Mouse (Mus musculus) left cerebral cortex, adult 2 months (tissue): Measurements from ENCODE around the gene Kif24. TPM values are rescaled to one million over a fixed set of nuclear protein-coding genes. Genes with fewer than 3 reads are reported as not detected.

Source experiments
- DNase-seq, 2 experiments: peaks; one replicate each; pipeline ENCODE4 v3.0.0; 2021 to 2022; ENCODE audit warnings: low spot score in 2 of 2, mixed read lengths in 1 of 2; ENCODE audit errors: extremely low spot score in 1 of 2
- H3K27ac ChIP-seq: fragments of 200-600 bp; 2 replicates; pipeline ENCODE4 v1.8.1; 2022
- H3K4me3 ChIP-seq: fragments of 200-600 bp; 2 replicates; pipeline ENCODE4 v1.8.1; 2022
- CTCF ChIP-seq: fragments of 200-600 bp; IDR thresholded peaks from 2 replicates; pipeline ENCODE4 v1.8.1; 2022; ENCODE audit warnings: antibody characterized with exemption, mild to moderate bottlenecking, moderate library complexity
- intact Hi-C: fragments of 180-260 bp; cut with DNase I; formaldehyde crosslinking; loops from one replicate; pipeline ENCODE4 v1.15.1; 2025
- long read RNA-seq, 2 experiments: library from polyadenylated mRNA; stranded (forward); transcript quantifications; one replicate each; pipeline ENCODE4 v2.0.0; 2021; ENCODE audit warnings: borderline mapping rate in 2 of 2
- total RNA-seq, 2 experiments: library from RNA; stranded (reverse); gene quantifications; 2 replicates each; pipeline ENCODE4 v1.2.3; 2021

Kif24 gene
- total RNA-seq: 1 to 10 TPM; 1.4 to 1.9 TPM
- long read RNA-seq, experiment 1: 0 reads
- long read RNA-seq, experiment 2: 0 reads

DNA sequence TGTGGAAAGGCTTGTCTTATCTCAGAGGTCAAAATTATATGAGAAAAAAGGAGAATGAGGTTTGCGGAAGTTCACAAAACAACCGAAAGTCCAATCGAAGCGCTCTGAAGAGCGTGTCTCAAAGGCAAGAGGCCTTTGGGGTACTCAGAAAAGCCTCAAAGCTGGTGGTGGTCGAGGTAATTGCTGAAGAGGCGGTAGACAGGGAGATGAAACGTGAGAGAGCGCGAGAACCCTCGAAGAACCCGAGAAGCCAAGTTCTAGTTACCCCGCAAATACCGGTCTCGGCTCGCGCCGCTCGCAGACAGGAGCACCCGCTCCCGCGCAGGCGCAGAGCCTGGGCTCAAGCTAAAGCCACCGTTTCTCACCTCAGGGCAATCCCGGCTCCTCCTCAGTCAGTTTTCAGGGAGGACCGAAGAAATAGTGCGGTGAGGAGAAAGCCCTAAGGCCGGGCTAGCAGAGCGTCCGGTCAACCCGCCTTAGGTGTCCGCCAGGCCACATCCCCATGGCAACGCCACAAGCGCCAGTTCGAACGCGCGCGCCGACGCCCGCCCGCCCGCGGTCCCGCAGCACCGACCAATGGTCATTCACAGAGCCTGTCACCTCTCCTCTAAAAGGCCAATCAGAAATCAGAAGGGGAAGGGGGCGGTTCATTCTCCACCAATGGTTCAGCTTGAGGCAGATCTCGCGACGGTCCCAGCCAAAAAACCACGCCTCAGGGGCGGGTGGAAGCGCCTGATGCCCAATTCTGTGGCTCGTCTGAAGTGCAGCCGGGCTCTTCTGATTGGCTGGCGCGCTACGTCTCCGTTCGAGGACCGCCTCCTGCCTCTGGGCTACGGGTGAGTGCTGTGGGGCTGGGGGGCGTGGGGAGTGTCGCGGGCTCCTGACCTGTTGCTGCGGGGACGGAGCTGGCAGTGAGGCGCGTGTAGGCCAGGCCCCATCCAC lies at the start of gene Kif24, which contains the start of gene Nudt2:
Gene Kif24, minus strand, starts transcription at position 543 of the 942 bp plus-strand sequence.
Gene Nudt2, plus strand, starts transcription at position 807 of the 942 bp plus-strand sequence.
- intact Hi-C loops: no loop called here
- Histone ChIP-seq H3K4me3 (peak within 1 kb of the TSS; percentile 64), H3K27ac (peak within 1 kb of the TSS; percentile 76)
- TF ChIP-seq CTCF: no peak; the same call in 1 of the 2 replicates
- DNase-seq: peak; percentile 96 to 97

DNA sequence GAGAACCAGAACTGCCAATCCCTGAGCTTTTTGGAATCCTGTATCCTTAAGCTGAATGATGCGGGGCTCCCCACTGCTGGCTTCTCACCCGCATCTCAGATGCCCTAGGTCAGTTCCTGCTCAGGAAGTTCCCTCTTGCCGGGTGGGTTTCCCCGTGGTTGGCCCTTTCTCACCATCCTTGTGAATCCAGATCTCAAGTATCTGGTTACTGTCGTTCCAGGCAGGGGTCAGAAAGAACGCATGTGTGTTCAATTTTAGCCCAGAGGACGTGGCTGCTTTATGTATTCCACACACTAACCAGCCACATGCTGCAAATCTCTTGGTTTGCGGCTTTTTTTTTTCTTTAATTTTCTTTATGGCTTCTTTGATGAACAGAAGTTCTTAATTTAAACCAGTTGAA lies 49.0 kb upstream of the Kif24 start:
- TF ChIP-seq CTCF: no peak
- DNase-seq: no peak
- no peak overlapping the region for H3K27ac ChIP-seq
- H3K4me3 ChIP-seq: no peak overlapping the region
- intact Hi-C loops: no loop called here

DNA sequence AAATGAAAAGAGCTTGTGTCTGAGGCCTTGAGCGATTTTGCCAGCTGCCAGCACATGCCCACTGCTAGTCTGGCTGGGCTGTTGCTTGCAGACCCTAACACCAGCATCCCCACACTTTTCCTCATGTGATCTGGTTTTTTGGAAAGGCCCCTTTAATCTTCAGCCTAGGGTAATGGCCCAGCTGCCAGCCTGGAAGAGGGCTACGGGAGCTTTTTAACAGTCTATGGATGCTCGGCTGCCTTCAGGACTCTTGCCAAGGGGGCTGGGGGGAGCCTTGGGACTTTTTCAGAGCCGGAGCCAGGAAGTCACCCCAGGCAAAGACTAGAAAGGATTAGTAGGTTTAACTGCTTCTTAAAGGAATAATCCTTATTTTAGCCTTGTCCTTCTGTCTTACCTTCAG lies 48.6 kb upstream of the Kif24 start:
- Histone ChIP-seq H3K27ac (no peak overlapping the region), H3K4me3 (no peak overlapping the region)
- no peak for DNase-seq
- intact Hi-C loops: no loop called here
- no peak for TF ChIP-seq CTCF

DNA sequence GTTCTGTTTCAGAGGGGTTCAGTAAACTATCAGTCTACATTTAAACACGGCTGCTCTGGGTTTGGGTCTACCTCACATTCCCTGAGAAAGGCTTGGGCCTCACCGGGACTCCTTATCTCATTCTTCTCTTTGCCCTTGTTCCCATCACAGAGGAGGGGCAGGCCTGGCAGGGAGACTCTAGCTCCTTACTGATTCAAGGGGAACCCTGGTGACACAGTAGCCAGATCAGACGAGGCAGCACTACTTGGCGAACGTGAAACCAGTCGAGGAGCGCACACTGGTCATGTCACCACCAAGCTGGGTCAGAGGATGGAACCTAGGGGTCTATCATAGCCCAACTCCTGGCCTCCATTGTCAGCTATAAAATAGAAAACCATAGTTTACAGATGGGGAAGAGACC lies 43.3 kb upstream of the Kif24 start:
- no peak for DNase-seq
- Histone ChIP-seq H3K4me3 (no peak overlapping the region), H3K27ac (no peak overlapping the region)
- TF ChIP-seq CTCF: no peak
- intact Hi-C loops: no loop called here

DNA sequence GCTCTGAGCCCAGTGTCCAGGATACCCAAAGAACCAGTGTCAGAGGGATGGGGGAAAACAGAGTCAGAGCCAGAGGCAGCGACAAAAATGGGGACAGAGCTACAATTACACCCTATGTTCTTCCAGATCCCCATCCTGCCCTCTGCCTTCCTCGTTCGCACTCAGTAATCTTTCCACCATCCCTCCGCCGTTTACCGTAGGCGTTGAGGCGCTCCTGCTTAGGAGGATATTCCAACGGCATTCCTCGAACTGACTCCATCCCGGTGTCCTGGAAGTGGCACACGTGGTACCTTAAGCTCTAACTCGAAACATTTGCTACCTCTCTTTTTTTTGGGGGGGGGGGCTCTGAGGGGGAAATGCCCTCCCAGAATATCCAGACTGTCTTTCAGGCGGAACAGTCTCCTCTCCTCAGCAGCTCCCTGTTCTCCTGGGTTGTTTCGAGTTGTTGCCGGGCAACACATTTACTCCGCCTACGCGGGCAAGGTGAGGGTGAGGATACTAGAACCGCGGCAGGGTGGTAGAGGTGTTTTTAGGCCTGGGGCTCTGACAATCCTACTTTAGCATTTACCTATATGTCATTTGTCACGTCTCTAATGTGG lies 42.7 kb upstream of the Kif24 start:
- TF ChIP-seq CTCF: no peak
- intact Hi-C loops: no loop called here
- Histone ChIP-seq H3K27ac (peak overlapping the region; percentile 65), H3K4me3 (peak overlapping the region; percentile 52)
- DNase-seq: no peak

DNA sequence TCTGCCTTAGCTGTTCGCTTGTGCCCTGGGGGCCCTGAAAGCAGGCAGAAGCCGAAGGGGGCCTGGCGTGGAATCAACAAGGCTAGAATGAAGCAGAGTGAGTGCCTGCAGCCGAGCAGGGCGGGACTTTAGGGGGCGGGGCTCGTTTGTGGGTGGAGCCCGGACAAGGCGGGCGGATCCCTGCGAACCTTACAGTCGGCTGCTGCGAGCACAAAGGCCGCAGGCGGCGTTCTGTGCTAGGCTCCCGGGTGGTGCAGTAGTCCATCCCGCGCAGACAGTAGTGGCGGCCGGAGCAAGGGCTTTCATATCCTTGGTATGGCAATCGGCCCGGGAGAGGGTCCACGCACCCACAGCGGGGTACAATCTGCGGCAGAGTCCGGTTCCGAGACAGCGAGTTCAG lies 42.2 kb upstream of the Kif24 start:
- intact Hi-C loops: loop anchor here (1.0 kb wide), 1 partner anchor 39 kb away; no protein-coding TSS in a partner anchor

DNA sequence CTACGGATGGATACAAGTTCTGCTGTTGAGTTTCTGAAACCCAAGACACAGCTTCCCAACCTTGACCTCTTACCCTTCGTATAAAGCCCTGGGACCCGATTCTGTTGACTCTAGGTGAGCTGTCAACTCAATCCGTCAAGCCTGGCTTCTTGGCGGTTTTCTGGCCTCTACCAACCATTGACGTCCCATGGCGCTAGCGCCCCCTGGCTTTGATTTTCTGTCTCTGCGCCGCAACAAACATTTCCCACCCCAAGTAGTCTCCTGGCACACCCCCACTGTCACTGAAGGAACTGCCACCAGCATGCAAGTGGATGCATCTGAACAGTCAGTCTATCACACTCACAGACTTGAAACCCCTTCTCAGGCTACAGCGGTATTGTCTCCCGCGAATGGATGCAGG lies 41.5 kb upstream of the Kif24 start:
- Histone ChIP-seq H3K27ac (peak overlapping the region; percentile 65; the same call in 1 of the 2 replicates), H3K4me3 (peak overlapping the region; percentile 52; the same call in 1 of the 2 replicates)
- intact Hi-C loops: loop anchor here (1.0 kb wide), 1 partner anchor 38 kb away; no protein-coding TSS in a partner anchor
- TF ChIP-seq CTCF: peak; percentile 63
- peak in 1 of 2 experiments; percentile 55 for DNase-seq

More for the DNA sequence above, 42.2 kb upstream of the Kif24 start:
- DNase-seq: peak; percentile 82 to 86
- peak overlapping the region; percentile 52 for H3K4me3 ChIP-seq
- peak overlapping the region; percentile 65 for H3K27ac ChIP-seq
- TF ChIP-seq CTCF: peak; percentile 14

DNA sequence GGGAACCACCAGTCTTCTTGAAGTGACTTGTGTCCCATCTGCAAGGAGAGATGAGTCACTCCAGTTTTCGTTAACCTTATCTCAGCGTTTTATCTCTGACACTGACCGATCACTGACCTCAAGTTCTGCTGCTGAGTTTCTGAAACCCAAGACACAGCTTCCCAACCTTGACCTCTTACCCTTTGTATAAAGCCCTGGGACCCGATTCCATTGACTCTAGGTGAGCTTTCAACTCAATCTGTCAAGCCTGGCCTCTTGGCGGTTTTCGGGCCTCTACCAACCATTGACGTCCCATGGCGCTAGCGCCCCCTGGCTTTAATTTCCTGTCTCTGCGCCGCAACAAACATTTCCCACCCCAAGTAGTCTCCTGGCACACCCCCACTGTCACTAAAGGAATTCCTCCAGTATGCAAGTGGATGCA lies 40.5 kb upstream of the Kif24 start:
- no peak for DNase-seq
- Histone ChIP-seq H3K27ac (no peak overlapping the region), H3K4me3 (no peak overlapping the region)
- peak; percentile 36 for TF ChIP-seq CTCF
- intact Hi-C loops: no loop called here

DNA sequence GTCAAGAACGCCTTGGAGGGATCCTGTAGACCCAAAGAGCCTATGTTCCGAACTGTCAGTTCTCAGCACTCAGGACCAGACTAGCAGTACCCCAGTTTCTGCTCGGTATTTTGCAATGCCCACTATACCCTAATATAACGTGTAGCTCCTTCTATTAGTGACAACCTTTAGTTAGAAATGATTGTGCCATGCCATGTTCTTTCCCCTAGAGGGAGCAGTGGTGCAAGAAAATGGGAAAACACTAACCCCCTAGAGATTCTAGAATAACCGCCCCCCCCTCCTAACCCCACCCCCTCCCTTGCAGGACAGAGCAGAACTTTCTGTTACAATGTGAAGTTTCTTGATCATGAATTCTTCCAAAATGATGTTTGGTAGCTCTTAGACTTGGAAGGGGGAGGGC lies 39.6 kb upstream of the Kif24 start:
- peak; percentile 43 for TF ChIP-seq CTCF
- intact Hi-C loops: no loop called here
- Histone ChIP-seq H3K27ac (no peak overlapping the region), H3K4me3 (no peak overlapping the region)
- DNase-seq: no peak

- Histone ChIP-seq H3K4me3 (peak within 1 kb of the TSS; percentile 52), H3K27ac (peak within 1 kb of the TSS; percentile 33; the same call in 1 of the 2 replicates)
- peak; percentile 90 to 93 for DNase-seq
- no peak; the same call in 1 of the 2 replicates for TF ChIP-seq CTCF
- intact Hi-C loops: no loop called here
Observed at GRCm38 (mm10) chr4:41502986-41503412, 38.3 kb upstream of the Kif24 start, which contains the start of gene AI464131. Gene AI464131, minus strand, starts transcription at chr4:41503076.

- intact Hi-C loops: no loop called here
Observed at GRCm38 (mm10) chr4:41502171-41502940, 37.7 kb upstream of the Kif24 start.

More at GRCm38 (mm10) chr4:41502171-41502940, 37.7 kb upstream of the Kif24 start:
- Histone ChIP-seq H3K4me3 (peak overlapping the region; percentile 52), H3K27ac (peak overlapping the region; percentile 33; the same call in 1 of the 2 replicates)
- TF ChIP-seq CTCF: no peak
- DNase-seq: no peak
